Mouse (Mus musculus) forebrain, embryonic 10.5 days (tissue): ENCODE data around the gene March5. TPM values are rescaled to one million over a fixed set of nuclear protein-coding genes. Genes with fewer than 3 reads are reported as not detected.
A peak's percentile ranks its signal among the peaks of the same experiment; 100 is the strongest.
"Not testable (repeated sequence)": the region's sequence is repeated elsewhere in the genome, so short reads cannot be mapped to it uniquely, and the experiment has no call there.

Source experiments
- DNase-seq: peaks from one replicate; pipeline ENCODE4 v3.0.0-alpha.2; 2017; ENCODE audit warnings: low spot score; ENCODE audit errors: extremely low spot score
- H3K27ac ChIP-seq: fragments of 300-500 bp; sonication (generic); 2 replicates; pipeline ENCODE4 v1.5.1; 2016; ENCODE audit warnings: mild to moderate bottlenecking
- H3K27me3 ChIP-seq: fragments of 300-500 bp; sonication (generic); 2 replicates; pipeline ENCODE4 v1.6.1; 2016; ENCODE audit warnings: mild to moderate bottlenecking; ENCODE audit not compliant: poor library complexity, severe bottlenecking
- H3K36me3 ChIP-seq: fragments of 300-500 bp; sonication (generic); replicated peaks from 2 replicates; pipeline ENCODE4 v1.6.1; 2016; ENCODE audit warnings: mild to moderate bottlenecking, moderate library complexity
- H3K4me1 ChIP-seq: fragments of 300-500 bp; sonication (generic); 2 replicates; pipeline ENCODE4 v1.6.1; 2016
- H3K4me3 ChIP-seq: fragments of 300-500 bp; sonication (generic); 2 replicates; pipeline ENCODE4 v1.5.1; 2016; ENCODE audit warnings: mild to moderate bottlenecking, moderate library complexity
- H3K9me3 ChIP-seq: fragments of 300-500 bp; sonication (generic); 2 replicates; pipeline ENCODE4 v1.6.1; 2016; ENCODE audit warnings: mild to moderate bottlenecking, moderate library complexity
- WGBS: fragments of 180-500 bp; shearing (Covaris S2); methylation state at CpG from one replicate; pipeline ENCODE4 v1.1.7; 2016; 5-methylcytosine and 5-hydroxymethylcytosine counted together
- polyA plus RNA-seq: library from polyadenylated mRNA; unstranded; fragments of >200 nt; fragmentation: Nextera tagmentation; extraction: Ambion mirVana; gene quantifications from 2 replicates; pipeline ENCODE4 v1.2.1, GENCODE M21; 2016

The March5 gene
- polyA plus RNA-seq, 1 experiment from 2014 or later, result 109 TPM

DNA sequence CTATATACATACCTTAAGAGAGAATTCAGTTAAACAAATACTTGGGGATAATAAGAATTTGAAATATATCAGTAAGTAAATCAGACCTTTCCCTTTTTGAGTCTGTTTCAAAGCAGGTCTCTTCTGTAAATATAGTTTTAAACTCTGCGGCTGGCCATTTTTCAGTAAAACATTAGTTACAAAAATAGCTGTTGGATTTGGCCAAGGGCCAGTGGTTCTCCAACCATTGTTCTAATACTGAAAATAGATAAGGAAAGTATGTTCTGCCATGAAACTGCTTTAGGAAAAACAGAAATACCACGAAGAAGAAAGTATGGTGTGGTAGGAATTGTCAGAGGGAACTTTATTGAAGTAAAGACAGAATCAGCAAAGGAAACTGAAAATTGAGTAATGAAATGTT, 7.4 kb downstream of the March5 start:
- H3K27me3 ChIP-seq, result no peaks in the 10 kb centered on the region
- peaks cover 96% of the 10 kb centered on the region for H3K36me3 ChIP-seq
- H3K27ac ChIP-seq, result no peak overlapping the region
- WGBS, result 96% methylated on average over 2 of the region's 2 CpGs
- H3K4me3 ChIP-seq, result no peak overlapping the region
- no peak for DNase-seq
- peaks cover under 1% of the 10 kb centered on the region for H3K4me1 ChIP-seq
- no peaks in the 10 kb centered on the region for H3K9me3 ChIP-seq

DNA sequence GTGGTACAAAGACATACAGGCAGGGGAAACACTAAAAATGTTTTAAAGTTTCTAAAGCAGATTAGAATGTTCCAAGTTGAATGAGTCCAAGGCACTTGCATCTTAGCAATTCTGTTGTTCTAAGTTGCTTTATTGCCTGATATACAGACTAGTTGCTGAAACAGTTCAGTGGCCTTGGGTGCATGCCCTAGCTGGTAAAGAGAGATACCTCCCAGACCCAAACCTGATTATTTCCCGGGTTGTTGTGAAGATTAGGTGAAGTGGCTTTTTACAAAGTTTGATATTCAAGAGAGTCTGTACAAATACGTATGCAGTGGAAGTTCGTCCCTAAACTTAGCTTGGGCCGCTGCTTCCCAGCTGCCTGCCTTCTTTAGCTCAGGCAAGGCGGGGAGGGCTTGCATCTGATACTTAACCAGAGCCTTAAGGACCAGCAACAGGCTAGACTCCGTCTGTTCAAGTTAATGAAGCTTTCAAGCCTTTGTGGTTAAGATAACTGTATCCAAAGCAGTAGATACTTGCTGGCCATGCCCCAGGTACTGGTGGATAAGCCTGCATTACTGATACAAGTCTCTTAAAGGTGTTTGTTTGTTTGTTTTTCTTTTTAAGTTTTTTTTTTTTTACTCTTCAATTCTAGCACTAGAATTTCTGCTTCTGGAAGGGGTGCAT, 18.0 kb downstream of the March5 start:
- 82% methylated on average over 6 of the region's 6 CpGs for WGBS
- no peak for DNase-seq
- H3K9me3 ChIP-seq, result no peaks in the 10 kb centered on the region
- no peak overlapping the region for H3K27ac ChIP-seq
- H3K27me3 ChIP-seq, result no peaks in the 10 kb centered on the region
- no peak overlapping the region for H3K4me3 ChIP-seq
- no peaks in the 10 kb centered on the region for H3K4me1 ChIP-seq
- peaks cover 60% of the 10 kb centered on the region for H3K36me3 ChIP-seq

- not testable (repeated sequence) for H3K9me3 ChIP-seq, H3K36me3 ChIP-seq, H3K27ac ChIP-seq, DNase-seq, H3K4me3 ChIP-seq
- H3K27me3 ChIP-seq, result peaks cover 53% of the 10 kb centered on the region
- peaks cover 15% of the 10 kb centered on the region for H3K4me1 ChIP-seq
- 88% methylated on average over 9 of the region's 9 CpGs for WGBS
Measured at GRCm38 (mm10) chr19:37232598-37232997, 25.3 kb downstream of the March5 start.

DNA sequence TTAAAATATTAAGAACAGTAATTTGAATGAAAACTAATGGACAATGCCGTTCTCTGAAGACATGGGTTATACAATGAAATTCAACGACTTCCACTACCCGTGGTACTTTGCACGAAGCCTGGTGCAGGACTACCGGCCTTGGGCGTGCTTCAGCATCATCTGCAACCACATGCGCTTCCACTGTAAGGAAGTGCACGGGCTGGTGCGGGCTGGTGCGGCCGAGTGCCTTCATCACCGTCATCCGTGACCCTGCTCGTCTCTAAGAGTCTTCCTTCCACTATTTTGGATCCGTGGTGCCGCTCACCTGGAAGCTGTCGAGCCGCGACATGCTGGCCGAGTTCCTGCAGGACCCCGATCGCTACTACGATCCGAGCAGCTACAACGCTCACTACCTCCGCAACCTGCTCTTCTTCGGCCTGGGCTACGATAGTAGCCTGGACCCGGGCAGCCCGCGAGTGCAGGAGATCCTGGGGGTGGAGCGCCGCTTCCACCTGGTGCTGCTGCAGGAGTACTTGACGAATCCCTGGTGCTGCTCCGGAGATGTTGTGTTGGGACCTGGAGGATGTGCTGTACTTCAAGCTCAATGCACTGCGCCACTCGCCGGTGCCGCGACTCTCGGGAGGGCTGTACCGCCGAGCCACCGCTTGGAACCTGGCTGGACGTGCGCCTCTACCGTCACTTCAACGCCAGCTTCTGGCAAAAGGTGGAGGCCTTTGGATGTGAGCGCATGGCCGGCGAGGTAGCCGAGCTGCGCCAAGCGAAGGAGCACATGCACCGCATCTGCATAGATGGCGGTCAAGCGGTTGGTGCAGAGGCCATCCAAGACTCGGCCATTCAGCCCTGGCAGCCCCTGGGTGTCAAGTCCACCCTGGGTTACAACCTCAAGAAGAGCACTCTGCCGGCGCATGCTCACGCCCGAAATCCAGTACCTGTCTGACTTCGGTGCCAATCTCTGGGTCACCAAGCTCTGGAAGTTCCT, 26.5 kb downstream of the March5 start:
- H3K27ac ChIP-seq, result peak overlapping the region; percentile 27
- H3K27me3 ChIP-seq, result peaks cover 63% of the 10 kb centered on the region
- peak overlapping the region; percentile 58 for H3K4me3 ChIP-seq
- no peaks in the 10 kb centered on the region for H3K36me3 ChIP-seq
- peak; percentile 47 for DNase-seq
- peaks cover 27% of the 10 kb centered on the region for H3K4me1 ChIP-seq
- 3% methylated on average over 63 of the region's 63 CpGs for WGBS
- H3K9me3 ChIP-seq, result no peaks in the 10 kb centered on the region

- no peaks in the 10 kb centered on the region for H3K9me3 ChIP-seq
Measured at GRCm38 (mm10) chr19:37235818-37236217, 28.5 kb downstream of the March5 start.

GRCm38 (mm10) chr19:37237306-37237705, 30.0 kb downstream of the March5 start:
- no peak for DNase-seq
- Histone ChIP-seq H3K4me3 (no peak overlapping the region), H3K27ac (no peak overlapping the region), H3K27me3 (peaks cover 61% of the 10 kb centered on the region), H3K36me3 (no peaks in the 10 kb centered on the region), H3K9me3 (no peaks in the 10 kb centered on the region), H3K4me1 (peaks cover 29% of the 10 kb centered on the region)
- WGBS, result 55% methylated on average over 5 of the region's 5 CpGs

More at GRCm38 (mm10) chr19:37235818-37236217, 28.5 kb downstream of the March5 start:
- Histone ChIP-seq H3K27ac (no peak overlapping the region), H3K4me3 (no peak overlapping the region), H3K4me1 (peaks cover 29% of the 10 kb centered on the region), H3K27me3 (peaks cover 63% of the 10 kb centered on the region), H3K36me3 (no peaks in the 10 kb centered on the region)
- 63% methylated on average over 8 of the region's 8 CpGs for WGBS
- DNase-seq, result no peak

DNA sequence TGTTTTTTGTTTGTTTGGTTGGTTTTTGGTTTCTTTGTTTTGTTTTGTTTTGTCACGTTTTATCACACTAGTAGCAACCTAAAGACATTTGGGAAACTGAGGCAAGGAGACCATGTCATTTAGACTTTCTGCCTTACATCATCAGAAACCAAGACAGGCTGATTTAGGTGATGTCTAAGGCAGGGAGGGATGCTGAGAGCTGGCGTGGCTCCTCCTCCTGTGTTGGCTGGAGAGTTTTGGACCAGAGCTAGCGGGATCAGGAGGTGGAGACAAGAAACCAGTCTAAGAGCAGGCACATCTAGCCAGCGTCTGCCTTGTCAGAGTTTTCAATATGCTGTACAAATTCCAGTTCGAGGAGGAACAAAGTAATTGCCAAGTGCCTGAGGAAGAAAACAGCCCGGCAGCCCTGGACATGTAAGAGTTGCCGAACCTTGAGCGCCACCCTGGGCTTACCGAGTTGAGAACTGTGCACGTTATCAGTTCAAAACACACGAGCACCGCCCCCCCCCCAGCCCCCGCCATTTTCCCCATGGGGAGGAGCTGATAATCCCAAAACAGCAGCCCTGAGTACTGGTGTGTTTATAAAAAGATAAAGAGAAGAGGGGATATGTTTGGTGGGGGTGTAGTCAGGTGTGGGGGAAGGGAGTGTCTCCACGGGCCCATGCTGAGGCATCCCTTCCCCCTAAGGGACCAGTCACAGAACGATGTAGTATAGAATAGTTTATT, 30.5 kb downstream of the March5 start:
- Histone ChIP-seq H3K36me3 (no peaks in the 10 kb centered on the region), H3K27ac (peak overlapping the region; percentile 48), H3K27me3 (peaks cover 56% of the 10 kb centered on the region), H3K4me3 (peak overlapping the region; percentile 25; the same call in 1 of the 2 replicates), H3K9me3 (no peaks in the 10 kb centered on the region), H3K4me1 (peaks cover 29% of the 10 kb centered on the region)
- WGBS, result 10% methylated on average over 15 of the region's 15 CpGs
- DNase-seq, result no peak

DNA sequence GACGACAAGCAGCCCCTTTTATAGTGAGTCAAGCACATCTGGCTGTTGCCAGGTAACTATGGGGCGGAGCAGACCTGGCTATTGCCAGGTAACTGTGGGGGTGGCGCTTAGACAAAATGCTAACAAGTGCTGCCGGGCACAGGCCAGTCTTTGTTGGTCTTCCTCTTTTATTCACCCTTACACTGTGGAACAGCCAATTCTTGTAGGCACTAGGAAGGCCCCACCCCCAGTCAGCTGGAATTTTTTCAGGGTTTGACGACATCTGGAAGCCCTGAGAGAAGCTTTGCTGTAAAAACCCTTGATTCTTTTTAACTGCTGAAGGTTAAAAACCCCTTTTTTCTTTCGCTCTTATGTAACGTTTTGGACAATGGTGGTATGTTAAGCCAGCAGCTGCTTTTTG, 31.3 kb downstream of the March5 start:
- Histone ChIP-seq H3K9me3 (no peaks in the 10 kb centered on the region), H3K4me3 (peak overlapping the region; percentile 25; the same call in 1 of the 2 replicates), H3K4me1 (peaks cover 26% of the 10 kb centered on the region), H3K36me3 (no peaks in the 10 kb centered on the region), H3K27ac (peak overlapping the region; percentile 48), H3K27me3 (peaks cover 49% of the 10 kb centered on the region)
- no peak for DNase-seq
- whole genome bisulfite sequencing, result 12% methylated on average over 7 of the region's 7 CpGs

DNA sequence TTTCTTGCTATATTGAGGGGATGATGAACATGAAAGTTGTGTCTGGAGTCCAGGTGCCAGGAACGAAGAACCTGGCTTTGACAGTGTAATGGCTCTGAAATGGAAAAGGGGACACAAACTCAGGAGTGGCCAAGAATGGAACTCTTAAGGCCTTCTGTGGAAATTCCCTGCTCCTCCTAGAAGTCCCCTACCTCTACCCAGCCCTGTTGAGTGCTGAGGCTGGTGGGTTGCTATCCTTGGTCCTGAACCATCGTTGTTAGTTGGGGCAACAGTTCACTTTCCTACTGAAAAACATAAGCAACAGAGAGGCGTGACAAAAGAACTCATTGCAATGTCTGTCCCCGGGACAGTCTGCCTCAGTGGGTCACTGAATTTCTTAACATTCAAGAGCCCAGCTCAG, 31.8 kb downstream of the March5 start:
- H3K27ac ChIP-seq, result no peak overlapping the region
- H3K27me3 ChIP-seq, result peaks cover 45% of the 10 kb centered on the region
- H3K4me3 ChIP-seq, result no peak overlapping the region
- H3K4me1 ChIP-seq, result peaks cover 22% of the 10 kb centered on the region
- peak; percentile 32 for DNase-seq
- no peaks in the 10 kb centered on the region for H3K36me3 ChIP-seq
- 25% methylated on average over 4 of the region's 4 CpGs for WGBS
- H3K9me3 ChIP-seq, result no peaks in the 10 kb centered on the region

- H3K36me3 ChIP-seq, result no peaks in the 10 kb centered on the region
- H3K9me3 ChIP-seq, result no peaks in the 10 kb centered on the region; the same call in 1 of the 2 replicates
- peaks cover 14% of the 10 kb centered on the region for H3K4me1 ChIP-seq
- no peak overlapping the region for H3K27ac ChIP-seq
- H3K4me3 ChIP-seq, result no peak overlapping the region
- WGBS, result 74% methylated on average over 5 of the region's 5 CpGs
- H3K27me3 ChIP-seq, result peaks cover 24% of the 10 kb centered on the region
- DNase-seq, result no peak
Measured at GRCm38 (mm10) chr19:37241201-37241600, 33.9 kb downstream of the March5 start.

GRCm38 (mm10) chr19:37242707-37243106, 35.4 kb downstream of the March5 start:
- 66% methylated on average over 2 of the region's 2 CpGs for WGBS
- H3K36me3 ChIP-seq, result no peaks in the 10 kb centered on the region
- DNase-seq, result no peak
- no peak overlapping the region for H3K4me3 ChIP-seq
- H3K27me3 ChIP-seq, result peaks cover 9% of the 10 kb centered on the region
- H3K4me1 ChIP-seq, result peaks cover 13% of the 10 kb centered on the region
- no peaks in the 10 kb centered on the region; the same call in 1 of the 2 replicates for H3K9me3 ChIP-seq
- H3K27ac ChIP-seq, result no peak overlapping the region

- 61% methylated on average over 3 of the region's 3 CpGs for WGBS
- Histone ChIP-seq H3K36me3 (no peaks in the 10 kb centered on the region), H3K4me3 (no peak overlapping the region), H3K27ac (no peak overlapping the region), H3K4me1 (no peaks in the 10 kb centered on the region), H3K9me3 (no peaks in the 10 kb centered on the region; the same call in 1 of the 2 replicates), H3K27me3 (no peaks in the 10 kb centered on the region)
- DNase-seq, result no peak
Measured at GRCm38 (mm10) chr19:37246859-37247258, 39.5 kb downstream of the March5 start.
